In genomic region chr5:137537461-137537860, GRCm38 (mm10) we compare ENCODE assay signal across 33 mouse cellular contexts. TPM values are rescaled to one million over a fixed set of nuclear protein-coding genes. Genes with fewer than 3 reads are reported as not detected.
DNase-seq lines count a peak whose midpoint lies in the region.
"Had no signal": no experiment of that assay in that cellular context is flagged by ENCODE, and none has a peak within 500 bp of the region (broad histone marks: within the 10 kb centered on the region; RNA-seq: fewer than 3 reads in every experiment).

No protein-coding gene starts in this region.

- intact Hi-C loops in heart, postnatal 25 days (cut with DNase I) = no loop called here

- H3K4me3 ChIP-seq in heart, embryonic 10.5 days = no peak overlapping the region
- H3K4me3 ChIP-seq: embryonic facial prominence, embryonic 10.5 days; embryonic facial prominence, embryonic 13.5 days; erythroblast, embryonic 14.5 days; forebrain, embryonic 13.5 days; gastrocnemius, adult 2 months; heart, adult 2 months; hindbrain, embryonic 10.5 days; hindbrain, embryonic 13.5 days; intestine, embryonic 15.5 days had no signal

- peaks cover 4% of the 10 kb centered on the region; the same call in 1 of the 2 replicates for H3K27me3 ChIP-seq in heart, embryonic 10.5 days (ENCODE audit: insufficient read depth, poor library complexity, severe bottlenecking)
- H3K27me3 ChIP-seq: embryonic facial prominence, embryonic 13.5 days; forebrain, embryonic 13.5 days; hindbrain, embryonic 13.5 days; intestine, embryonic 15.5 days; Patski had no signal

- no peak overlapping the region for H3K27ac ChIP-seq in heart, embryonic 10.5 days
- H3K27ac ChIP-seq: embryonic facial prominence, embryonic 10.5 days; embryonic facial prominence, embryonic 13.5 days; forebrain, embryonic 13.5 days; gastrocnemius, adult 2 months; heart, adult 2 months; hindbrain, embryonic 10.5 days; hindbrain, embryonic 13.5 days; intestine, embryonic 15.5 days had no signal

- 53% methylated on average over 4 of the region's 4 CpGs for WGBS in heart, embryonic 10.5 days

- no peaks in the 10 kb centered on the region for H3K36me3 ChIP-seq in heart, embryonic 10.5 days
- H3K36me3 ChIP-seq: embryonic facial prominence, embryonic 10.5 days; embryonic facial prominence, embryonic 13.5 days; hindbrain, embryonic 10.5 days; hindbrain, embryonic 13.5 days; intestine, embryonic 15.5 days had no signal

- peaks cover 5% of the 10 kb centered on the region; the same call in 1 of the 2 replicates for H3K4me1 ChIP-seq in heart, embryonic 10.5 days

- no peaks in the 10 kb centered on the region for H3K9me3 ChIP-seq in heart, embryonic 10.5 days
- H3K9me3 ChIP-seq: embryonic facial prominence, embryonic 10.5 days; embryonic facial prominence, embryonic 13.5 days; forebrain, embryonic 13.5 days; hindbrain, embryonic 10.5 days; hindbrain, embryonic 13.5 days; intestine, embryonic 15.5 days had no signal

- peak; percentile 14 to 25 for DNase-seq in adrenal gland, adult (ENCODE audit: inconsistent age in 2 of 2, low spot score in 1 of 2)
- DNase-seq in adrenal gland, postnatal 14 days = no peak
- DNase-seq in cerebellum, adult 9-11 months = peak; percentile 44
- DNase-seq in cerebellum, adult 9-10 months = no peak
- peak; percentile 61 for DNase-seq in heart, embryonic 10.5 days (ENCODE audit: low spot score)
- no peak for DNase-seq in heart, postnatal 25 days (ENCODE audit: low spot score)
- DNase-seq: adrenal gland, adult 2 months; adrenal gland, postnatal 25 days; embryo, embryonic 11 days; forebrain, postnatal 0 days; gastrocnemius, adult 2 months; gastrocnemius, postnatal 14 days; heart, adult 2 months; heart, postnatal 36 days; kidney, adult 11 months; kidney, adult 9 months had no signal

RNA-seq across cellular contexts. Expression of gene Gnb2, which starts 4.2 kb away (rescaled TPM):
- 574 and 611 TPM in 2 replicates for total RNA-seq in adrenal gland, postnatal 14 days (2021)
- 287 and 294 TPM in 2 replicates for polyA plus RNA-seq in heart, embryonic 10.5 days (2016; fragmentation: Nextera tagmentation; extraction: Ambion mirVana)
- total RNA-seq in heart, postnatal 25 days (2021) = 100 to 1,000 TPM; 245 to 246 TPM

RNA-seq across cellular contexts. Expression of gene Epo, which starts 4.4 kb away (rescaled TPM):
- total RNA-seq in adrenal gland, postnatal 14 days (2021) = not detected in 2 replicates
- polyA plus RNA-seq in heart, embryonic 10.5 days (2016; fragmentation: Nextera tagmentation; extraction: Ambion mirVana) = 0.28 and 2.3 TPM in 2 replicates
- not detected for total RNA-seq in heart, postnatal 25 days (2021)
- total RNA-seq: adrenal gland, adult 2 months; adrenal gland, postnatal 25 days; forebrain, postnatal 0 days; gastrocnemius, adult 2 months; gastrocnemius, postnatal 14 days; gastrocnemius, postnatal 4 days; heart, adult 2 months; heart, postnatal 36 days had no signal
- polyA plus RNA-seq: adrenal gland, adult 2 months; brain, embryonic 14.5 days; cortical plate, adult 2 months; embryonic facial prominence, embryonic 13.5 days; erythroblast, embryonic 14.5 days; forebrain, embryonic 13.5 days; forebrain, postnatal 0 days; frontal cortex, adult 2 months; heart, adult 2 months; heart, embryonic 11.5 days; heart, embryonic 14.5 days; heart, postnatal 0 days; hindbrain, embryonic 13.5 days; hindbrain, embryonic 16.5 days; Patski had no signal

RNA-seq across cellular contexts. Expression of gene Actl6b, which starts 15.9 kb away (rescaled TPM):
- 2.8 and 3.8 TPM in 2 replicates for total RNA-seq in adrenal gland, postnatal 14 days (2021)
- 0.07 TPM in 1 of 2 replicates, not detected in the other for polyA plus RNA-seq in heart, embryonic 10.5 days (2016; fragmentation: Nextera tagmentation; extraction: Ambion mirVana)
- not detected for total RNA-seq in heart, postnatal 25 days (2021)
- total RNA-seq: ES-E14; gastrocnemius, adult 2 months; gastrocnemius, postnatal 14 days; gastrocnemius, postnatal 4 days; heart, adult 2 months; heart, postnatal 36 days had no signal
- polyA plus RNA-seq: erythroblast, embryonic 14.5 days; heart, adult 2 months; heart, postnatal 0 days; Patski had no signal

RNA-seq across cellular contexts. Expression of gene Gigyf1, which starts 19.1 kb away (rescaled TPM):
- total RNA-seq in adrenal gland, postnatal 14 days (2021) = 30.5 and 36.6 TPM in 2 replicates
- polyA plus RNA-seq in heart, embryonic 10.5 days (2016; fragmentation: Nextera tagmentation; extraction: Ambion mirVana) = 8.0 and 10.8 TPM in 2 replicates
- total RNA-seq in heart, postnatal 25 days (2021) = 10 to 100 TPM; 28.6 to 29.1 TPM

RNA-seq across cellular contexts. Expression of gene Tfr2, which starts 32.2 kb away (rescaled TPM):
- 1.4 and 26.4 TPM in 2 replicates for total RNA-seq in adrenal gland, postnatal 14 days (2021)
- 4.0 and 4.9 TPM in 2 replicates for polyA plus RNA-seq in heart, embryonic 10.5 days (2016; fragmentation: Nextera tagmentation; extraction: Ambion mirVana)
- under 1 TPM in 1 of 2 experiments, not detected in 1; 0.08 TPM for total RNA-seq in heart, postnatal 25 days (2021)
- total RNA-seq: gastrocnemius, adult 2 months; heart, postnatal 36 days had no signal
- polyA plus RNA-seq: Patski had no signal

Comparison
In these comparisons a context has a peak if more than half of its experiments do, and no peak if none do; other contexts are left out.
1. DNase-seq: peak in adrenal gland, adult (2 of 2), cerebellum, adult 9-11 months (single experiment) and heart, embryonic 10.5 days (single experiment); none in adrenal gland, postnatal 14 days (single experiment), cerebellum, adult 9-10 months (single experiment) and heart, postnatal 25 days (single experiment).